Mouse (Mus musculus): ENCODE measurements around the gene Slc7a8.
"Not testable (repeated sequence)": the region's sequence is repeated elsewhere in the genome, so short reads cannot be mapped to it uniquely, and the experiment has no call there.

Gene Slc7a8

GRCm38 (mm10) chr14:54780836-54781609 lies 723 bp downstream of the Slc7a8 start:
- DNase-seq (ENCODE audit: low read depth): no peak

GRCm38 (mm10) chr14:54780084-54780483 lies 1.7 kb downstream of the Slc7a8 start:
- no peak for DNase-seq (ENCODE audit: low read depth)

- DNase-seq (ENCODE audit: low read depth): no peak
These were observed 3.9 kb downstream of the Slc7a8 start for GRCm38 (mm10) chr14:54777893-54778292.

GRCm38 (mm10) chr14:54776768-54777167 lies 5.0 kb downstream of the Slc7a8 start:
- DNase-seq (ENCODE audit: low read depth): no peak

DNA sequence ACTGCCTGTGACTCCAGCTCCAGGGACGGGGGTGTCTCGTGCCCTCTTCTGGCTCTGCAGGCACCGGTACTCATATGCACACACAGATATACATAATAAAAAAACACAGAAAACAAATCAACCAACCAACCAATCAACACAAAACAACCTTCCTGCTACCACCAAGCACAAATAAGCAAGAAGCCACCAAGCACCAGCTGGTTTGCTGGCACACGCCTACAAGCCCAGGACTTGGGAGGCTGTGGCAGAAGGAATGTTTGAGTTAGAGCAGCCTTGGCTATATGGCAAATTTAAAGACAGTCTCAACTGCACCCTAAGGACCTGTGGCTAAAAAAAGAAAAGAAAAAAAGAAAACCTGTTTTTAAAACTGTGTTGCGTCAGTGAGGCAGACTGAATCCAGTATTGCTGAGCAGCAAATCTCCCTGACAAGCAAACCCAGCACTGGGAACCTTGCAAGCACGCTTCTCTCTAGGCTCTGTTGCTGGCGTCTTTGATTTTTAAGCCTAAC lies 6.2 kb downstream of the Slc7a8 start:
- no peak for DNase-seq (ENCODE audit: low read depth)

- DNase-seq (ENCODE audit: low read depth): no peak
These were observed 9.4 kb downstream of the Slc7a8 start for GRCm38 (mm10) chr14:54772333-54772856.

DNA sequence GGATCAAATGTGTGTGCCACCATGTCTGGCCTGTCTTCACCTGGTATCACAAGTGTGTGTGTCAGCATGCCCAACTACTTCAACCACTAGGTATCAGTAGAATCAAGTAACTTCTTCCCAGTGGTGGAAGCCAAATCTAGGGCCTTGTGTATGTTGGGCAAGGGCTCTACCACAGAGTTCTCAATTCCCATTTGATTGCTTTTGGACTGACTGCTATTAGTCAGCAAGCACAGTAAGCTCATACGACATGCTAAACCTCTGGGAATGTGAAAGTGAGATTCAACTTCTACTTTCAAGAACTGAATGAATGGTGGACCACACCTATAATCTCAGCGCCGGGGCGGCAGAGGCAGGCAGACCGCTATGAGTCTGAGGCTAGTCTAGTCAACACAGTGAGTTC lies 11.4 kb downstream of the Slc7a8 start:
- no peak for DNase-seq (ENCODE audit: low read depth)

- DNase-seq (ENCODE audit: low read depth): no peak
These were observed 12.7 kb downstream of the Slc7a8 start for GRCm38 (mm10) chr14:54769068-54769425.

DNA sequence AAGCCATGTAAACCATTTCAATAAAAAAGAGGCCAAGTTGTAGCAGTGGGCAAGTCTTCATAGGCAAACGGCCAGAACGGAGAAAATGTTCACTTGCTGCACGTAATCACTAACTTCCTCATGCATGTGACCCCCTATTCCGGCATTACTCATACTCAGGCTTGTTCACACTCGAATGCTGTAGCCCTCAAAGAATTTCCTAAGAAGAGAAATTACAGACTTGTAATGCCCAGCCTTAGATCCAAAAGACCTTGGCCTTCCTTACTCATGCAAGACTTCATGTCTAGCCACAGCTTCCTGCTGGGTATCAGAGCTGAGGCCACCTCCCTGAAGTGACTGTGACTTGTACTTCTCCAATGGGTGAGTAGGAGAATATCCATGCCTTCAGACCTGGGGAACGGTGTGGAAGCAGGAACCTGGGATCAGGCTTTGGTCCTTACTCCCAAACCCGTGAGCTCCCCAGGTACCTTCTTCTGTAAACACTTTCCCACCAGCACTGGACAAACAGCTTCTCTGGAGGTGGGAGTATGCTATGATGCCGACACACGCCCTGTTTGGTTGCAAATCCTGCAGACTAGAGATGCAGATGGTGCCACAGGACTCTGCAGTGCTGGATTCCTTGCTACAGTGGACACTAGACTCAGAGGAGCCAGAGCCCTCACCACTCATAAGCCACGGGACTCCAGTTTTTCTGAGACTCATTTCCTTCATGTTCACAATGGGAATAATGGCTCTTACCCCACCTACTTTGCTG lies 13.3 kb downstream of the Slc7a8 start:
- DNase-seq (ENCODE audit: low read depth): no peak

DNA sequence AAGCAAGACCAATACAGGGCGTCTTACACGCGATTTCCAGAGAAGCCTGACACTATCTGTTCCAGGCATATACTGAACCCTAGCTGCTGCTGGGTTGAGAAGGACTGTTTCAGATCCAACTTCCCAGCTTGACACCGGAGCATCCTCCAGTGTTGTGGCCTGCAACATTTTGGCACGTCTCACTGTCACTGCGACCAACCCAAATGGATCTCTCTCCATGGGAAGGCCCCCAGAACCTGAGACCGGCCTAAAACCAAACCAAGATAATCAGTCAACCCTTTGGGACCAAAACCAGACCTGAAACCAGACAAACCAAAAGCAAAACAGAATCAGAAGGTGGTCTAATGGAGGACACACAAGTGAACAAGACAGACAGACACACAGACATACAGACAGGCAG lies 14.8 kb downstream of the Slc7a8 start:
- not testable (repeated sequence) for DNase-seq (ENCODE audit: low read depth)

DNA sequence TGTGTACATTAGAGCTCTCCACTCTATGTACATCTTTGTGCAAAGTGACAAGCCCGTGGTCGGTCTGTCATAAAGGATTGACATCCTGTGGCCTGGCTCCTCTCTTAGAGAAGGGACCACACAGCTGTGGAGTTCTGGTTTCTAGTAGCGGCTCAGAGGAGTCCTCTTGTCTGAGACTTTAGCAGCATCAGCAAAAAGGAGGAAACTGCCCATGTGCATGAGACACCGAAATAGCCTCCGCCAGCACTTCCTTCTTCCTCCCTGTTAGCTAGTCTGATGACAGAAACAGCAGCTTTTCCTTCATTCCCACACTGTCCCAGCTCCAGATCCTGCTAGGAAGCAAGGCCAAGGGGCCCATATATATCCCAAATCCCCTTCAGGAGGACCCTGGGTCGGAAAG lies 25.4 kb downstream of the Slc7a8 start:
- DNase-seq (ENCODE audit: low read depth): no peak

DNA sequence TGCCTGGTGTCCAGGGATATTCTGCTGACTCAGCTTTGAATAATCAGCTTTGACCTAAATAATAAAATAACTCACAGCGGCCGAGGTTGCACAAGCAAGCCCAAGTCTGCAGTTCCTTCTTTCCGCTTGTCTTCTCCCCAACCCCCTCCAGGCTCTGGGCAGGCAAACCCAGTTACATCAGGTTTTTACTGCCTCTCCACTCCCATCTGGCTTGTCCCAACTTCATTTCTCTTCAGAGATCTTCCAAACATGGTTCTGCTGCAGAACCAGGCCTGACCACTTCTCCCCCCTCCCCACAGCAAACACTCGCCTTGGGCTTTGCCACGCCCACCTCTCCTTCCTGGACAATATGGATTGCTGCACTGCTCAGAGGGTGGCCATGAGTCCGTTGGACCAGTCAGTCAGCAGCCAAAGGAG lies 27.1 kb downstream of the Slc7a8 start:
- peak; percentile 28 for DNase-seq (ENCODE audit: low read depth)

- DNase-seq (ENCODE audit: low read depth): no peak
These were observed 27.7 kb downstream of the Slc7a8 start for GRCm38 (mm10) chr14:54753986-54754601.

- DNase-seq (ENCODE audit: low read depth): no peak
These were observed 28.8 kb downstream of the Slc7a8 start for GRCm38 (mm10) chr14:54752938-54753337.

DNA sequence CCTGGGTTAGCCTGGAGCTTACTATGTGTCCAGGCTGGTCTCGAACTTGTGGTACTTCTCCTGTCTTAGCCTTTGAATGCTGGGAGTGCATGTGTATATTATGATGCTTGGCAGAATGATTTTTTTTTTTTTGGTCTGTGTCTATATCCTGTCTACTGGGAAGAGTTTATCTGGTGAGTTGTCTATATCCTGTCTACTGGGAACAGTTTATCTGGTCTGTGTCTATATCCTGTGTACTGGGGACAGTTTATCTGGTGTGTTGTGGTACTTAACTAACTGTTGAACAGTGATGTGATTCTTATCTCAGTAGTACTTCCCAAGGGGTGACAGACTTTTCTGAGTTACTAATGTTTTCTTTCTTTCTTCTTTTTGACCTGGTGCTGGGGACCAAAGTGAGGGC lies 30.0 kb downstream of the Slc7a8 start:
- DNase-seq (ENCODE audit: low read depth): no peak

- no peak for DNase-seq (ENCODE audit: low read depth)
These were observed 32.5 kb downstream of the Slc7a8 start for GRCm38 (mm10) chr14:54749238-54749637.

DNA sequence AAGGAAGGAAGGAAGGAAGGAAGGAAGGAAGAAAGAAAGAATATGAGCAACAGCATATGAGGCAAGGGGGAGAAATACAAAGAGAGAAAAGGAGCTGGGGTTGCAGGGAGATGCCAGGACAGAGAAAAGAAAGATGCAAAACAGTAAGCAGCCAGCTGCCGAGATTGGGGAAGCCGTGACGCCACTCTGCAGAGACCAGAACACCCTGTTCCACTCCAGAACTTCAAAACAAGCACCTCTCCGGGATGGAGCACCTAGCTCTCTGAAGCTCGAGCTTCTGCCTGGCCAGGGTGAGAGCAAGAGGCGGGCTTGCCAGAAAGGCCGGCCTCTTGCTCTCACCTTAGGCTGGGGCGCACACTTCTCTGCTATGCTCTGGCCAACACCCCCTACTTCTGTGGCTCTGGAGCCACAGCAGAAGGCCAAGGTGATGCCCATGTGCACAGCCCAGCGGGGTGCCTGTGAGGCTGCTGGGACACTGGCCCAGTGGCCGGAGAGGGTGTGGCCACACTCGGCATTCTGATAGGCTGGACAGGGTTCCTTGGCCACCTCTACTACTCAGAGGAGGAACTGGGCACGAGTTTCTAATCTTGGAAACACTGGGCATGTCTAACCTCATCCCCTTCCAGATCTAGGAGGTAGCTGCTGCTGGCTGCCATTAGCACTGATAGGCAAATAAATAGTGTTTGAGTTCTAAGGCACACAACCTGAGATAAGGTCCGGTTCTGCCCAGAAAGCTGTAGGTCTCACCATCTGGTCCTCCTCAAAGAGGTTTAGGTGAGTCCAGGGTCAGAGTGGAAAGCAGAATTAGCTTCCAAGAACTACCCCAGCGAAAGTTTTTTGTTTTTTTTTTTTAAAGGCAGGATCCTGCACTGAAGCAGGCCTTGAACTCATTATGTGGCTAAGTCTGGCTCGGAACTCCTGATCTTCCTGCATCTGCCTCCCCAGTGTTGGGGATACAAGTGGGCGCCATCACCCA lies 33.5 kb downstream of the Slc7a8 start:
- DNase-seq (ENCODE audit: low read depth): no peak

DNA sequence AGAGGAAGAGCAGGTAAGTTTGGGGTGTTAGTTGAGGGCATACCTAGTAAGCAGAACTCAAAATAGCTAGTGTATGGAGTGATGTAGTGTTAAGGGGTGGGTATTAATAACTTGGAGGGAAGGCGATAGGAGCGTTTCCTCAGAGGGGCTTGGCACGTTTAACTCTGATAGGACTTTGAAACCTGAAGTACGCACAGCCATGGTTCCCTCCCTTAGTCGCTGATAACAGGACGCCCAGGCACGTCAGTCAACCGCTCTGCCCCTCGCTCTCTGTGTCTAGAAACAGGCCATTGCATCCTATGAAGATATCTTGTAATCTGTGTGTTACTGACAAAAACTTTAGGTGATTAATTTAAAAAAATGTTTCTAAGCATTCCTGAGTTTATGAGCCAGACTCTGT lies 35.7 kb downstream of the Slc7a8 start:
- DNase-seq (ENCODE audit: low read depth): no peak

DNA sequence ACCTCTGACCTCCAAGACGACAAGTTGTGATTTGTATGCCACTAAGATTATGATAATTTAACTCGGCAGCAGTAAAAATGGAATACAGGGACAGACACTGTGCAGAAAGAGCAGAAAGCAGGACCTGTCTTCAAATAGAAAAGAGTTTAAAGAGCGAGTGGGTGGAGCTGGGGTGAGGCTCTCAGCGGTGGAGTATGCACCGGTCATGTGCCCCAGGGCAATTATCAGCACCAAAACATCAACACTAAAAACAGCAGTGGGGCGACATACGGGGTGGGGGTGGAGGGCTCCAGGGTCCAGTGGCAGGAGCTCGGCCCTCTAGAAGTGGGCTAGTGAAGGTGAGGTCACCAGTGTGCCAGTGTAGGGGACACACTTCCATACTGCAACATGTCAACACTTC lies 37.3 kb downstream of the Slc7a8 start:
- no peak for DNase-seq (ENCODE audit: low read depth)

DNA sequence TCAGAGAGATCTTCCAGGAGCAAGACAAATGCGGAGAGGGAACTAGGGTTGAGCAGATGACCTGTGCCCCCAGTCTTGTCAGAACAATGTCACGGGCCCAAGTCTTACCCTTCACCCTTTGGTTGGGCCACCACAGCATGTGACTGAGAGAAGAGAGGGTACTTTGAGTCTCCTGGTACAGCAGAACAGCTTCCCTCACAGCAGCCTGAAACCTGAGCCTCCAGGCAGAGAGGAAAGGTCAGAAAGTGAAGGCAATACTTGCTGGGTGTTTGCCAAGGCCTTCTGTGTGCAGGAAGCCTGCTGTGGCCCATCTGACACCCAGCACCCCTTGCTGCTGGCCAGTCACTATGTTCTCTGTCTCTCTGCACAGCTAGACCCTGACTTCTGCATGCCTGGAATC lies 39.4 kb downstream of the Slc7a8 start:
- no peak for DNase-seq (ENCODE audit: low read depth)

DNA sequence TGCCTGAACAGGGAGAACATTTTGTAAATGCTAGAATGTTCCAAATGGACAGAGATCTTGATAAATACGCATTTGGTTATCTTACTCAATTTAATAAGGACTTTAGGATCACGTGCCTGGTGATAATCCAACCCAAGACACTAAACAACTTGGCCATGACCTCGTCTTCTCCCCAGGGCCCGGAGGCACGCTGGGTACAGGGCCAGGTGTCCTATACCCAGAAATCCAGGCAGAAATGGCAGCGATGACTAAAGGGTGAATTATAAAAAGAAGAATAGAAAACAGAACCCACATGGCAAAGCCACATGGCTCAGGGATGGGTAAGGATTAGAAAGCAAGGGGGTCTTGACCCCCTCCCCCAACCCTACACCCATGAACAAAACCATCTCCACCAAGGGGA lies 40.0 kb downstream of the Slc7a8 start:
- DNase-seq (ENCODE audit: low read depth): no peak

DNA sequence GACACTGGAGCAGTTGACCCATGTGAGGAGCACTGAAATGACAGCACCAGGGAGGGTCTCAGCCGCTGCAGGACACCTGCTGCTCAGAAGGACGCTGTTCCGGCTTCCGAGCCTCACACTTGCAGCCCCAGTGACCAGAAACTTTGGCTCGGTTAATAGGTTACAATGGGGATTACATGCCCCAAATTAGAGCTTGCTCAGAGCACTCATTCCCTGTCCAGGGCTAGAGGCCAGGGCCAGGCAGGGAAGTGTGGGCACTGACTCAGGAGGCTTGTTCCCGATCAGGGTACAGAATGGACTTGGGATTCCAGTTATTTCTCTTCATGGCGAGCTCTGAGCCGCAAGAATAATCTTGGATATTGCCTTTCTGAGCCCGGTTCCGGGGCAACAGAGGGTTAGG lies 44.1 kb downstream of the Slc7a8 start:
- no peak for DNase-seq (ENCODE audit: low read depth)
